Mouse (Mus musculus) thymus, postnatal 14 days (tissue): ENCODE data around the gene Crtc2.
"Not testable (repeated sequence)": the region's sequence is repeated elsewhere in the genome, so short reads cannot be mapped to it uniquely, and the experiment has no call there.

ENCODE experiments used
- DNase-seq: peaks from one replicate; pipeline ENCODE4 v3.0.0; 2021

Gene Crtc2

DNA sequence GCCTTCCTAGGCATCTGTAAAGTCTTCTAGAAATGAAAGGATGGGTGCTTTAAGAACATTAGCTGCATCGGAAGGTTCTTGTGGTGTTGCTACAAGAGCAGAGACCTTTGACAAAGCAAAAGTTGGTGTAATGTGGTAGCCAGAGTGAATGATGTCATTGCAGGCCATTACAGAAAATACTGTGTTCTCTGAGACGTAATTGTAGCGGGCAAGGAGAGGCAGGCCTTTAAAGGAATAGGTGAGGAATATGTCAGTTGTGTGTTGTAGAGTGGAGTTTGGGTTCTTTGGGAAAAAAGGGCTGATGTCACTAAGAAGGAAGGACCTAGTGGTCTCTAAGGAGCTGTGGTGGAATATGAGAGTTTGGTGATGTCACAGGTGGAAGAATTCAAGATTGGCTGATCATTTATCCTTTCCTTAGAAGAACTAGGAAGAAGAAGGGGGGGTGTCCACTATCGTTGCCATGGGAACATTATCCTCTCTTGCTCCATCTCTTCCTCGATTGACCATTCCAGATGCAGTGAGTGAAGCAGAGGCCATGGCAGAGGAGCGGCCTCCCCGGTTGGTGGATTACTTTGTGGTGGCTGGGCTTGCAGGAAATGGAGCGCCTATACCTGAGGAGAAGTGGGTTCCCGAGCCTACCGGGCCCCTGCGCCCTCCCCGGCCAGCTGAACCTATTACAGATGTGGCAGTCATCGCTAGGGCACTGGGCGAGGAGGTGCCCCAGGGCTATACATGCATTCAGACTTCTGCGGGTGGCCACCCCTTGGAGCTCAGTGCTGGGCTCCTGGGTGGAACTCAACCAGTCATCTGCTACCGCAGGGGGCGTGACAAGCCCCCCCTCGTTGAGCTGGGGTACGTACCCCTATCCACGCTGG, 13.2 kb downstream of the Crtc2 start:
- DNase-seq = peak; percentile 56

DNA sequence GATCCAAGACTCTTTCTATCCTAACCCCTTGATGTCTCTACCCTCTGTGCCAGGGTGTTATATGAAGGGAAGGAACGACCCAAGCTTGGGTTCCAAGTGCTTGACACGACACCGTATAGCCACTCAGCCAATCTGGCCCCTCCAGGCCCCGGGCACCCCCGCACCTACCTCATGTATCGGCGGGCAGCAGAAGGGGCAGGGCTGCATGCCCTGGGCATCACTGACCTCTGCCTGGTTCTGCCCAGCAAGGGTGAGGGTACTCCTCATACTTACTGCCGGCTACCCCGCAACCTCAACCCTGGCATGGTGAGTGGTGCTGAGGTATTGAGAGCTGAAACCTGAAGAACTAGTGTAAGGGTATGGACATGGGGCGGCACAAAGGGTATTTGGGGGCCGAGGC, 14.2 kb downstream of the Crtc2 start:
- DNase-seq = no peak

DNA sequence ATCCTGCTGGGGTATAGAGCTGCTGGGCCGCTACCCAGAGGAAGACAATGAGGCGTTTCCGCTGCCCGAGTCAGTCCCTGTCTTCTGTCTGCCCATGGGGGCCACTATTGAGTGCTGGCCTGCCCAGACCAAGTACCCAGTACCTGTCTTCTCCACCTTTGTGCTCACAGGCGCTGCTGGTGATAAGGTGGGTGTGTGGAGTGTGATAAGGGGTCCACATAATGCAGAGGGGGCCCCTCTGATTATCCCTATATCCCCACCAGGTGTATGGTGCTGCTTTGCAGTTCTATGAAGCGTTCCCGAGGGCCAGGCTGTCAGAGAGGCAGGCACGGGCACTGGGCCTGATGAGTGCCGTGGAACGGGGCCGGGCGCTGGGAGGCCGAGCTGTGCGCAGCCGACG, 15.0 kb downstream of the Crtc2 start:
- no peak for DNase-seq

DNA sequence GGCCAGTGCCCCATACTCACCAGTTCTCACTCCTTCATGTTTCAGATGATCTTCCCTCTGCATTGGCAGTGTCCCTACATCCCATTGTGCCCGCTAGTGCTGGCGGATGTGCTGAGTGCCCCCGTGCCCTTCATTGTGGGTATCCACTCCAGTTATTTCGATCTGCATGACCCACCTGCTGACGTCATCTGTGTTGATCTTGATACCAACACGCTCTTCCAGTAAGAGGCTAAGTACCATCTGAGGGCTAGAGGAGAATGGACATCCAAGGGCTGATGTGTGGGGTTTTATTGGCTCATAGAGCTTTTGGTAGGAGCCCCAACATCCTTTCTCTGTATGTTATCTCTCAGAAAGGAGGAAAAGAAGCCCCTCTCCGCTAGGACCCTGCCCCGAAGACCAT, 16.8 kb downstream of the Crtc2 start:
- no peak for DNase-seq

DNA sequence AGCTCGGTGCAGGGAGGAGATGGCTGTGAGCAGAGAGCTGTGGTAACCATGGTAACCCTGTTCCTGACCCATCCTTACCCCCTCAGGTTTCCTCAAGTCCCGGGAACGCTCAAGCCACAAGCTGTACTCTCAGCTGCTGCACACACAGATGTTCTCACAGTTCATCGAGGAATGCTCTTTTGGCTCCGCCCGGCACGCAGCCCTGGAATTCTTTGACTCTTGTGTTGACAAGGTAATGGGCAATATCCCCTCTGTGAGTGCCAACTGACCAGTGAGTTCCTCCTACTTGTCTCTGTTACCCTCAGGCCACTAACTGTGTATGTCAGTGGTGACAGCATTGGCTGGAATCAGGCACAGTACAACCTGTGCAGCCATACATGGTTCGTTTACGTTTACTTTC, 18.2 kb downstream of the Crtc2 start:
- DNase-seq = no peak

DNA sequence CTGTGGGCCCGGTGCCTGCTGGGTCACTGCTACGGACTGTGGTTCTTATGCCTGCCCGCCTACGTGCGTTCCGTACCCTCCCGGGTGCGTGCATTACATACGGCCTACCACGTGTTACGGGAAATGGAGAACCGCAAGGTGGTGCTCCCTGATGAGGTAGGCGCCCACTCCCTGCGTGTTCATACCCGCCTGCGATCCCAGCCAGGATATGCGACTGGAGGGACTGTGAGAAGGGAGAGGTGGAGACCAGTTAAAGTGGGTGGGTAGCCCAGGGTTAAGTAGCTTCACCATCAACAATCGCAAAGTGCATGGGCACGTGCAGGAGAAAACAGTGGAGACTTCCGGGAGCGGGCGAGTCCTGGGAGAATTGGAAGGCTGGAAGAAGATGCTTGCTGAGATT, 19.9 kb downstream of the Crtc2 start:
- no peak for DNase-seq

DNA sequence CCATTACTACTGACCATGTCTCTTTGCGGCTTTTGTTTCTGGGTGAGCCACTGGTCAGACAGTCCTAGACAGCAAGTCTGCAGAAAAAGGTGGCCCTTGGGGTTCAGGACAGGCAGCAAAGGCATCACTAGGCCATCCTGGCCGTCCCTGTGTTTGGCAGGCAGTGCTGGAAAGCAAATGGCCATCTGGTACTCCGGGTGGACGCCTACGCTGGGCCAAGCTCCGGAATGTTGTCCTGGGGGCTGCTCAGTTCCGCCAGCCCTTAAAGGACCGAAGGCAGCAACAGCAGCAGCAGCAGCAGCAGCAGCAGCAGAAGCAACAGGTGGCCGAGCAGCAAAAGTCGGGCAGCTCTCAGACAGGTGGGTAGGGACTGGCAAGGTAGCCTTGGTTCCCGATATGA, 21.3 kb downstream of the Crtc2 start:
- DNase-seq = no peak

DNA sequence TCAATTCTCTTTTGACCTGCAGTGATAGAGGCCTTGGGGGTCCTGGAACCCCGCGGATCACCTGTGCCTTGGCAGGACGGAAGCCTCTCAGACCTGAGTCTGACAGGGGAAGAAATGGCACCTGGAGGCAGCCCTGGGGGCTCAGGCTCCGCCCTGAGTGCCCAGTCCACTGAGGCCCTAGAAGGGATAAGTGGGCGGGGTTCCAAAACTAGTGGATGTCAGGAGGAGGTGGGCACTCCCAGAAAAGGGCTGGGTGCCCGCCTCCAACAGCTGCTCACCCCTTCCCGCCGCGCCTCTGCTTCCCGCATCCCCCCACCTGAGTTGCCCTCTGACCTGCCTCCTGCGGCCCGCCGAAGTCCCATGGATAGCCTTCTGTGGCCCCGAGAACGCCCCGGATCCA, 22.9 kb downstream of the Crtc2 start:
- DNase-seq = no peak

DNA sequence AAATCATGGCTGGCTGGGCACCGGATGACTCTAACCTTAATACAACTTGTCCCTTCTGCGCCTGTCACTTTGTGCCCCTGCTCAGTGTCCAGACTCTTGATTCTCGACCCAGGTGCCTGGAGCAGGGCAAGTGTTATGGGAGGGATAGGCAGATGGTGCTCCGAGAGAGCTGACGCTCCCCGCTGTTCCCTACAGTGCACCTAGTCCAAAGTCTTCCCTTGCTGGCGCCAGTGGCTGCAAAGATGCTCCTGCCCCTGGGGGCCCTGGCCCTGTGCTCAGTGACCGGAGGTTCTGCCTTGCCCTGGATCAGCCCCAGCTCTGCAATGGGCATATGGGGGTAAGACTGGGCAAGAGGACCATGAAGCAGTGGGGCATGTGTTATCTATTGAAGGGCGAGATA, 23.8 kb downstream of the Crtc2 start:
- DNase-seq = no peak

DNA sequence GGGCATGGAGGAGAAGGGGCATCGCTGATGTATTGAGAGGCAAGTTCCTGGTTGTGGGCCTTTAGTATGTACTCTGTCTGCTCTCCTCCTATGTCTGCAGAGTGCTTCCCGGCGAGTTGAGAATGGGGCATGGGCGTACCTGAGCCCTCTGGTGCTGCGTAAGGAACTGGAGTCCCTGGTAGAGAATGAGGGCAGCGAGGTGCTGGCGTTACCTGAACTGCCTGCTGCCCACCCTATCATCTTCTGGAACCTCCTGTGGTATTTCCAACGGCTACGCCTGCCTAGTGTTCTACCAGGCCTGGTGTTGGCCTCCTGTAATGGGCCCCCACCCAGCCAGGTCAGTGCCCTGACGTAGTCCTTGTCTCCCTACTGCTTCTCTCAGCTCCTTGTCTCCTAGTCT, 24.2 kb downstream of the Crtc2 start:
- DNase-seq = no peak

DNA sequence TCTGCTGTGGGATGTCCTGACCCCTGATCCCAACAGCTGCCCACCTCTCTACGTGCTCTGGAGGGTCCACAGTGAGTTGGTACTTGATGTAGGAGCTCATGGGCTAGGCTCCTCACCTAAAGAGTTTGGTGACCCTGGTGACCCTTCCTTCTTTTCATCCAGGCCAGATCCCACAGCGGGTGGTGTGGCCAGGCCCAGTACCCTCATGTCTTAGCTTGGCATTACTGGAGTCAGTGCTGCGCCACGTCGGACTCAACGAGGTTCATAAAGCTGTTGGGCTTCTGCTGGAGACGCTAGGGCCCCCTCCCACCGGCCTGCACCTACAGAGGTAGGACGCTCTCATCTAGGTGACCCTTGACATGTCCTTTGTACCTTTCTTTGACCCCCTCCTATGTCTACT, 25.3 kb downstream of the Crtc2 start:
- DNase-seq = no peak

DNA sequence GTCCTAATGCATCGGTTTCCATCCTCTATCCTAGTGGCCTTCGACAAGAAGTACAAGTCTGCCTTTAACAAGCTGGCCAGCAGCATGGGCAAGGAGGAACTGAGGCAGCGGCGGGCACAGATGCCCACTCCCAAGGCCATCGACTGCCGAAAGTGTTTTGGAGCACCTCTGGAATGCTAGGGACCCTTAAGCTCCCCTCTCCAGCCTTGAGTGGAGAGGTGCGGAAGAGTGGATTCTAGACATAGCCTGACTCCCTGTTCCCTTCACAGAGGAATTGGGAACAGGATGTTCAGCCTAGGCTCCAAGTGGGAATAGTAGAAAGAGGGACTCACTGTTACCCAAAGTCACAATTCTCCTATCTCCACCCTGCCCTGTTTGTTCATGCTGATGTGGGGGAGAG, 25.8 kb downstream of the Crtc2 start:
- DNase-seq = no peak

DNA sequence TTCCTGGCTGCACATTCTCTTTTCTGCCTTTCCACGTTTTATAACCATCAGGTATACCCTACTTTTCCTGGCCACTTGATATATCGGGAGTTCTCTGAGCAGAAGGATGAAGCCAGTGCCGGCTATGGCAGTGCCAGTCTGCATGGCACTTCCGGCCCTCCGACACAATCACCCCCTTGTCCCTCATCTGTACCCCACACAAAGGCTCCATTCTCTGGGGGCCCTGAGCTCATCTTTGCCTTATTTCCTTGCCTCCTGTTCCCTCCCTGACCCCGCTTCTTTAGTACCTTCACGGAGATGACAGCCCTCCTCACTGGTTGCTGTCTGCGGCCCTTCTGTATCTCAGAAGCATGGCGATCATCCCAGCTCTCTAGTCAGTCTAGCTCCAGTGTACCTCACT, 26.7 kb downstream of the Crtc2 start:
- DNase-seq = no peak

DNA sequence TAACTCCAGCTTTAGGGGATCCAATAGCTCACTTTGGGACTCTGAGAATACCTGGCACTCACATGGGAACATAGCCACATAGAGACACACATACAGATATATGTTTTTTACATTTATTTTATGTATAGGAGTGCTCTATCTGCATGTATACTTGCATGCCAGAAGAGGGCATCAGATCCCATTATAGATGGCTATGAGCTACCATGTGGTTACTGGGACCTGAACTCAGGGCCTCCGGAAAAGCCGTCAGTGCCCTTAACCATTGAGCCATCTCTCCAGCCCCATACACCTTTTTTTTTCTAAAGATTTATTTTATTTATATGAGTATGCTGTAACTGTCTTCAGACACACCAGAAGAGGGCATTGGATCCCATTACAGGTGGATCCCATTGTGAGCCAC, 30.2 kb downstream of the Crtc2 start:
- no peak for DNase-seq

DNA sequence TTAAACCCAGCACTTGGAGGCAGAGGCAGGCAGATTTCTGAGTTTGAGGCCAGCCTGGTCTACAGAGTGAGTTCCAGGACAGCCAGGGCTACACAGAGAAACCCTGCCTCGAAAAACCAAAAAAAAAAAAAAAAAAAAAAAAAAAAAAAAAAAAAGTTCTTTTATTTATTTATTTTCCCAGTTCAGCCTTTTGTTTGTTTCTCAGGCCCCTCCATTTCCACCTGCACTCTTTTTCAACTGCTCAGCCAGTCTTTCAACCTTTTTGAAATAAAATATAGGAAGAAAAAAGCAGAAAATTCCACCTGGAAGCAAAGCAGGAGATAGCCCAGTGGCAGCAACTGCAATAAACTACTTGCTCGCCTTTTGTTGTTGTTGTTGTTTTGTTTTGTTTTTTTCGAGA, 35.4 kb downstream of the Crtc2 start:
- not testable (repeated sequence) for DNase-seq

DNA sequence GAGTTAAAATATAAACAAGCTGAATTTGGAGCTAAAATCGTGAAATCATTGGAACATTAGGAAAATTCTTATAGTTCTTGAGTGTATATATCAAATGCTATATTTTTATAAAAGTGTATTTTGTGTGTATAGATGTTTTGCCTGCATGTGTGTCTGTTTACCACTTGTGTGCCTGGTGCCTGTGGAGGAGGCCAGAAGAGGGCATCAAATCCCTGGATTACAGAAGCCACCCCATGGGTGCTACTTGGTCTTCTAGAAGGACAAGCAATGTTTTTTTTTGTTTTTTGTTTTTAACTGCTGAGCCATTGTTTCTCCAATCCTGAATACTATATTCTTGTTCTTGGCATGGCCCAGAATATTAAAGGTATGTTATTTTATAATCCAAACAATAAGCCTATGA, 36.6 kb downstream of the Crtc2 start:
- DNase-seq = no peak

DNA sequence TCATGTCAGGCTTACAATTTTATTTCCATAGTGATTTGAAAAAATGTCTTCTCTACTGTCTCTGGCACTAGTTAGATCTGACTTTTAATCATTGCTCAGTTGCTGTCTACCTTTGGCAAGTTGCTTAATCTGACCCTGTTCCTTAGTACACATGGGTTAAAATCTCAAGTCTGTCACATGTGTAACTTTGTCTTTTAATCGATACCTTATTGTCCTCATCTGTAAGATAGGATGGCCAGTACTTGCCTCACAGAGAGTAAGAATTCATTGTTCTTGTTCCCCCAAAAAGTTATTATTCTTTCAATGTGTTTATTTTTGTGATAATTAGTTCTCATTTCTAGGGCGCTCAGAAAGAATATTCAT, 38.0 kb downstream of the Crtc2 start:
- no peak for DNase-seq

DNA sequence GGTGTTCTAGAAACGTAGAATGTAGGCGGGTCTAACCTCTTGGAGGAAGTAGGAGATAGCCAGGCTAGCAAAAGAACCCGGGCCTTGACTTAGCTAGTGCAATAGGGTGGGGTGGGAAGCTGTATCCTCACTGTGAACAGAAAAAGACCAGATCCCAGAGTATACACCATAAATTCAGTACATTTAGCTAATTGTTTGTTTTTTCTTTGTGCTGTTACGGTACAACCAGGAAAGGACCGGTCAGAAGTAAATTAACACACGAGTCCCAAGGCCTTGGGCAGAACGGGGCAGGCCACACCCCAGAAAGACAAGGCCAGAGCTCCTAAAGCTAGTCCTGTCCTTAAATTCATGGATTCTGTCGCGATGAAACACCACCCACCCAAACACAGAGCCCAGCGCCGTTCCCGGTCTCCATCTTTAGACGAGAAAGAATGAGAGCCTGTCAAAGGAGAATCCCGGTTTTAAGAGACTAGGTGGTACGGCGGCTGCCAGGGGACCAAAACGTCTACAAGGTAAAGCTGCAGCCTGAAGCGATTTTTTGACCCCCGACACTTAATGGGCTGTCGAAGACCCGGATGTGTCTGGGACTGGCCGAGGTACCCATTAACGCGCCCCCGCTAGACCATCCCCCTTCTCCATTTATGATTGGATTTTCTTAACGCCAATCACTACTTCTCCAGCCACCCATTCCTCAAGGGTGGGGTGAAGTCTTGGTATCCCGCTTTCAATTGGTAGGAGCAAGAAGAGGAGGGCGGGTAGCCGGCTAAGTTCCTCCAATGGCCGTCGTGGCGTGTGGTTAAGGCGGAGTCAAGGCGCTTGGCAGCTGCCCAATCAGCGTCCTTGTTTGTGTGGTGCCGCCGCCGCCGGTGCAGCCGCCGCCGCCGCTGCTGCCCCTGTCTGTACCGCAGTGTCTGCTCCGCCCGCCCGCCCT, 38.6 kb downstream of the Crtc2 start, which contains the start of gene Gatad2b:
Gene Gatad2b, plus strand, starts transcription at position 834 of the 931 bp plus-strand sequence.
- peak; percentile 97 for DNase-seq

DNA sequence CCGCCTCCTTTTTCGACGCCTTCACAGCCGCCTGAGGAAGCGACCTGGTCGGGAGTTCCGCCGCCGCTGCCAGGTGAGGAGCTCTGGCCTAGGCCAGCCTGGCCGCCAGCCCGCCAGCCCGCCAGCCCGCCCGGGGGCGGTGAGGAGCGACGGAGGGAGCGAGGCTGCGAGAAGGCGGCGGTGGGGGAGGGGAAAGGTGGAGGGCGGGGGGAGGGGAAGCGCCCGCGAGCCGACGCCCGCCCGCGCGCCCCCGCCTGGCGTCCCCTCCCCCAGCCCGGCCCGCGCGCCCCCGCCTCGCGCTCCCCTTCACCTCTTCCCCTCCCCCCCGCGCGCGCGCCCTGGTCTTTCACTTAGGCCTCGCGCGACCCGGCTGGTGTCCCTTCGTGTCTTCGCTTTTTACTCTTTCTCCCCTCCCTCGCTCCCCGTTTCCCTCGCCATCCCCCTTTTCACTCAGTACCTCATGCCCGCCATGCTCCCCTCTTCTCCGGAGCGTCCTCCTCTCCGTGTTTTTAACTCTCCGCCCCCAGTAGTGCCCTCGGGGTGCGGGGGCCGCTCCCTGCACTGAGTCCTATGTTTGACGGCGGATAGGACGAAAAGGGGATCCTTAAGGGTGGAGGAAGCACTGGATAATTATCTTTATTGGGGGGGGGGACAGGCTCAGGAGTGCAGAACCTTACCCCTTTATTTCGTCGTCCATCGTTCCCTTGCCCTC, 39.5 kb downstream of the Crtc2 start:
- DNase-seq = peak; percentile 87

DNA sequence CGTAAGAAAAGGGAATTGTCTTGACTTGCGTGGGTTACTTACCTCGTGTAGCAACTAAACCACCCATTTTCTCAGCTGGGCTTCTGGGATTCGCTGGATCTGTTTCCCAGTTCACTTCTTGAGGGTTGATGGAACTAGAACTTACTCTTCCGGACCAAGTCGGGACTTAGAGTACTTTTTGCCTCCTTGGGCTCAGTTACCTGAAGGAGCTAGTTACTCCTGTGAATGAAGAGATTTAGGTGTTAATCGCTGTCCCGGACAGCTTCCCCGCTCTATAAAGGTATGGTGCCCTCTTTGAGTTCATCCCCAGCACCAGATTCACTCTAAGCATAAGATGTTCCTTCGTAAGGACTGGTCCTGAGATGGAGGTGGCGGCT, 40.1 kb downstream of the Crtc2 start:
- peak; percentile 16 for DNase-seq

DNA sequence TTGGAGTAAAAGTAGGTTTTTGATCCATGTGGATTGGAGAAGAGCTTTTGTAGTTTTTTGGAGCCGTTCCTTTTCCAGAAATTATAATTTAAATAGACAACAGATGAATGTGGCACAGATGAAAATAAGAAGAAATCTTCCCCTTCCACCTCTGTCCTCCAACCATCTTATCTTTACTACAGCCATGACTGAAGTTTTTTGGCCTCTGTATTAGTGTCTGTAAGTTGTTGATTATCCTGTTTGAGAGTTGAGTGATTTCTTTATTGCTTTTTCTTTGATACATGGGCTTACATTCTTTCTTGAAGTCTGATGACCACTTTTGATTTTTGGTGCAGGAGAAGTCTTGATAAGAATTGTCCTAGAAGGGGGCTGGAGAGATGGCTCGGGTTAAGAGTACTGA, 40.7 kb downstream of the Crtc2 start:
- DNase-seq = no peak

DNA sequence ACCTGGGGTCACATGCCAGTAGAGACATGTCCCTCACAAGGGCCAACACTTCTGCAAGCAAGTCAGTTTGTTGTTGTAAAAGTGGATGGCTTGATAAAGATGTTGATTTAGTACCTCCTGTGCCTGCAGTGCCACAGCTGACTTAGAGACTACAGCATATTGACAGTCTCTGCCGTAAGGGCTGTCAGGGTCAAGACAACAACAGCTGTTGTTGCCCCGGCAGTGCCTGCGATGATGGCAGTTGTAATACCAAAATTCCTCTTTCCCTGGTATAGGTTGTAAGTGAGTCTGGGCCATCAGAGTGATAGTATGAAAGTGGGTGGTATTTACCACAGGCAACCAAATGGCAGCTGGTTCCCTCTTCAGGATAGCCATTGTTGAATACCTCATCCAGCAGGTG, 51.8 kb downstream of the Crtc2 start:
- DNase-seq = no peak

DNA sequence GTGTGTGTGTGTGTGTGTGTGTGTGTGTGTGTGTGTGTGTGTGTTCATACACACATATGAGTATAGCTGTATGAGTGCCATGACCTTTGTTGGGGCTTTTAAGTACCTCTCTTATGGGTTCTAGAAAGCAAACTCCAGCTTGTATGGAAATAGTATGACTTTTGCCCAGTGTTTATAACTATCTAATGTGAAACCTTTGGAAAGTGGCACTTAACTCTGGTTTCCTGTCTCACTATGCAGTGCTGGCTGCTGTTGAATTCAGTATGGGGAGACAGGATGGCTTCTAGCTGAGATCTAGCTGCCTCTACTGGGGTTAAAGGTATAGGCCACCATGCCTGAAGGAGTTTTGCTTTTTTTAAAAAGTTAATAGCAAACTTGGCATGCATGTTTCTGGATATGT, 55.6 kb downstream of the Crtc2 start:
- DNase-seq = no peak

DNA sequence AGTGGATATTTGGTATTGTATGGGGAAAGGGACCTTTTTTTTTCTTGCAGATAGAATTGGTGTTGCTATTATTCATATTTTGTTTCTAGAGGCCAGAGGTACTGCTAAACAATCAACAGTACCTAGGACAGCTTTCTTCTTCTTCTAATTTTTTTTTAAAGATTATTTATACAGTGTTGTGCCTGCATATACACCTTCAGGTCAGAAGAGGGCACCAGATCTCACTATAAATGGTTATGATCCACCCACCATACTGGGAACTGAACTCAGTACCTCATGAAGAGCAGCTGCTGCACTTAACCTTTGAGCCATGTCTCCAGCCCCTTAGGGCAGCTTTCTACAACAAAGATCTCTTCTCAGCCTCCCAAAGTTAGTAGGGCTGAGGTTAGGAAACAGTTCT, 59.4 kb downstream of the Crtc2 start:
- DNase-seq = peak; percentile 16
